Mouse (Mus musculus) heart, adult 2 months (tissue): Measurements from ENCODE around the gene Ezh1.

Experiments
- CTCF ChIP-seq: fragments of 200-600 bp; IDR thresholded peaks from 2 replicates; pipeline ENCODE4 v1.8.1; 2022; ENCODE audit warnings: antibody characterized with exemption, mild to moderate bottlenecking, moderate library complexity
- EP300 ChIP-seq: fragments of 200-500 bp; IDR thresholded peaks from 2 replicates; pipeline ENCODE4 v1.6.1; 2011; ENCODE audit warnings: low read depth, low read length, control low read depth; ENCODE audit not compliant: insufficient read depth
- POLR2A ChIP-seq: fragments of 200-500 bp; IDR thresholded peaks from 2 replicates; pipeline ENCODE4 v1.6.1; 2011; ENCODE audit warnings: mild to moderate bottlenecking, low read depth, low read length, control low read depth; ENCODE audit not compliant: insufficient read depth

GRCm38 (mm10) chr11:101265906-101266305, 39.6 kb upstream of the Ezh1 start:
- TF ChIP-seq POLR2A, result no peak
- TF ChIP-seq CTCF, result no peak
- no peak for TF ChIP-seq EP300
